12 mouse cellular contexts compared by ENCODE assay signal in the genomic region with DNA sequence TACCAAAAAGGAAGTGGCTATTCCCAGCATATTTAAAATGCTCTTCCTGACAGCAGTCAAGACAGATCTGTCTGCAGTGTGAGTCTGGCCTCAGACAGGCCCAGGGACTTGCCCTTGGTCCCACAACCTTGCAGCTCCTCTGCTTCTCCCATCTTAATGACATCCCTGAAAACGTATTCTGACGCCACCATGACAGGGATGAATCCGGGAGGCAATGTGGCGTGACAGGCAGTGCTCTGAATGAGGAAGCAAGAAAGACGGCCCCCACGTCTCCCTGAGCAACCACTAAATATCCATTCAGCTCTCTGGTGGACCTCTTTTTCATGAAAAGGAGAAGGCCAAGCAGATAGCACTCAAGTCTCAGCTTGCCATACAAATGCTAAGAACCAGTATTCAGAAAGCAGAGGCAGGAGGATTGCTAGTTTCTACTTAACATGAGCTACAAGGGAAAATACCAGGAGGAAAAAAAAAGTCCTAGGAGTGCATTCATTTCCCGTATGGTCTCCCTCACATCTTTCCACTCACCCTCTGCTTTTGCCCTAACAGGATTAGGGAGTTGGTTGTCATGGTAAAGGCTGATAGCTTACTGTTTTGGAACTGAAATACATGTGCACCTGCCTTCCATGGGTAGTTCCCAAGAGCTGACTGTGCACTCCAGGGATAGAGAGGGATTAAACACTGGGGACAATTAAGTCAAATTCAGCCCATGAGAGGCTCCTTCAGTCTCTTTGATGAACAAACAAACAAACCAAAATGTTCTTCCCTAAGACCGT.
"Had no signal": no experiment of that assay in that cellular context is flagged by ENCODE, and none has a peak within 500 bp of the region (broad histone marks: within the 10 kb centered on the region; RNA-seq: fewer than 3 reads in every experiment).

No protein-coding gene starts in this region.

- DNase-seq: kidney, adult 9 months; kidney, postnatal 10 days; lung, adult 2 months; lung, postnatal 36 days; thymus, adult 18-20 months; thymus, postnatal 14 days had no signal

- H3K27ac ChIP-seq: left cerebral cortex, adult 2 months; limb, embryonic 10.5 days; liver, embryonic 15.5 days had no signal

- H3K4me3 ChIP-seq: left cerebral cortex, adult 2 months; limb, embryonic 10.5 days; liver, embryonic 15.5 days had no signal

- H3K9me3 ChIP-seq: limb, embryonic 10.5 days; liver, embryonic 15.5 days had no signal

- H3K4me1 ChIP-seq: limb, embryonic 10.5 days; liver, embryonic 15.5 days had no signal

- H3K27me3 ChIP-seq: liver, embryonic 15.5 days had no signal

- H3K4me2 ChIP-seq: liver, embryonic 11.5 days; liver, embryonic 15.5 days had no signal

- H3K36me3 ChIP-seq: limb, embryonic 10.5 days; liver, embryonic 15.5 days had no signal

- ATAC-seq: intestine, postnatal 0 days; lung, postnatal 0 days had no signal

- H3K9ac ChIP-seq: liver, embryonic 15.5 days had no signal
